Mouse (Mus musculus): ENCODE measurements around the gene Selenbp2.
"Not testable (repeated sequence)": the region's sequence is repeated elsewhere in the genome, so short reads cannot be mapped to it uniquely, and the experiment has no call there.

DNA sequence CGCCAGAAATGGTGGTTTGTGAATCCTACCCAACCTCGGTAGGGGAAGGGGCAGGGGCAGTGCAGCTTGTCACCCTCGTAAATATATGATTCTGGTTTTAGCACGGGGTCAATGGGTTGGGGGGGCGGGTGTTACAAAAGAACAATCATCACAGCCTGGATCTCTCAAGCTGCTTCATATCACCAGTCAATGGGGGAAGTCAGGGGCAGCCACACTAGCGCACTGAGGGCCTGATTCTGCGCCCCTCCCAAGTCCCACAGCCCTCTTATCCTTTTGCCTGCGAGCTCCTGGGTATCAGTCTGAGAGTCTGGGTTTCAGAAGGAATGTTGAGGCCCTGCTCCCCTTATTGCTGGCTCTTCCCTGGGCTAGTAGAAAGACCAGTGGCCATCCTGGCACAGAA lies 518 bp downstream of the Selenbp2 start:
- not testable (repeated sequence) for TF ChIP-seq CTCF (IDR thresholded peaks at IDR 0.05; ENCODE audit: extremely low read depth, insufficient read depth, insufficient read length, insufficient replicate concordance); POLR2A (IDR thresholded peaks at IDR 0.05; ENCODE audit: low read depth, low read length)
